In the genomic region with DNA sequence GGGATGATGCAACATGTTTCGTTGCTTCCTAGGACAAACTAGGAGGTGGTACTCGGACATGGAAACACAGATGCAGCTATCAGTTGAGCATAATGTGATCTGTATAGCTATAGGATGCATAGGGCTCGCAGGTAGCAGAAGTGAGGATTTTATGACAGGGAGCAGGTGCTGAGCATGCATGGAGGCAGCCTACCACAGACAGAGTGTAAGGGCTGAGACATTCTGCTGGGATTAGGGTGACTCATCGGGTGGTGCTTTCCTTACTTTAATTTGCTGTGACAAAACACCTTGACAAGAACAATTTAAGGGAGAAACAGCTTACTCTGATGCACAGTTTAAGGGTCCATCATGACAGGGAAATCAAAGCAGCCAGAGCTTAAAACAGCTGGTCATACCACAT, we compare ENCODE assay signal across 23 mouse cellular contexts.
DNase-seq lines count a peak whose midpoint lies in the region; ATAC-seq lines count a peak whose summit lies in the region.
"Had no signal": no experiment of that assay in that cellular context is flagged by ENCODE, and none has a peak within 500 bp of the region (broad histone marks: within the 10 kb centered on the region; RNA-seq: fewer than 3 reads in every experiment).

No protein-coding gene starts in this region.

- H3K27me3 ChIP-seq in embryonic facial prominence, embryonic 14.5 days (replicated peaks; ENCODE audit: control insufficient read depth, insufficient read depth, low read length), result no peaks in the 10 kb centered on the region; the same call in 1 of the 2 replicates
- H3K27me3 ChIP-seq in embryonic facial prominence, embryonic 10.5 days (replicated peaks; ENCODE audit: low read depth, poor library complexity, severe bottlenecking), result no peaks in the 10 kb centered on the region
- no peaks in the 10 kb centered on the region for H3K27me3 ChIP-seq in forebrain, embryonic 14.5 days (replicated peaks; ENCODE audit: control insufficient read depth, insufficient read depth, low read length)
- H3K27me3 ChIP-seq: CH12.LX had no signal

- H3K9me3 ChIP-seq in embryonic facial prominence, embryonic 14.5 days (ENCODE audit: control insufficient read depth, low read length), result no peaks in the 10 kb centered on the region
- no peaks in the 10 kb centered on the region for H3K9me3 ChIP-seq in embryonic facial prominence, embryonic 10.5 days
- 0 out of 2 replicates have a peak, but pooled peaks cover 3% of the 10 kb centered on the region for H3K9me3 ChIP-seq in forebrain, embryonic 14.5 days (replicated peaks; ENCODE audit: control insufficient read depth, low read length)
- H3K9me3 ChIP-seq: G1E had no signal

- DNase-seq in embryonic facial prominence, embryonic 14.5 days (ENCODE audit: low spot score), result no peak
- no peak for DNase-seq in embryonic facial prominence, embryonic 10.5 days (ENCODE audit: low spot score)
- DNase-seq in frontal cortex, postnatal 10 days (ENCODE audit: low spot score in 2 of 2), result no peak
- DNase-seq in right cerebral cortex, adult 18-20 months, result peak; percentile 24
- DNase-seq in right cerebral cortex, postnatal 25 days, result no peak
- peak; percentile 62 for DNase-seq in brain, adult 2 months (ENCODE audit: low read depth, low spot score)
- DNase-seq in forebrain, embryonic 14.5 days (ENCODE audit: low spot score), result no peak
- DNase-seq: adrenal gland, adult 2 months; adrenal gland, adult 8-10 months; adrenal gland, postnatal 10 days; adrenal gland, postnatal 14 days; adrenal gland, postnatal 25 days; adrenal gland, postnatal 36 days; B cell, adult 2 months; cerebellum, adult 11 months; cerebellum, adult 11-12 months; cerebellum, adult 18-20 months had no signal

- ATAC-seq in embryonic facial prominence, embryonic 14.5 days (ENCODE audit: low read depth), result peak; percentile 30; the same call in 1 of the 2 replicates
- ATAC-seq in frontal cortex, adult (ENCODE audit: low TSS enrichment), result peak; percentile 70; the same call in 1 of the 2 replicates
- ATAC-seq in forebrain, embryonic 14.5 days, result no peak
- ATAC-seq: activated CD4-positive, CD25-positive, alpha-beta regulatory T cell, adult 4 months; CD4-positive, CD25-positive, alpha-beta regulatory T cell, adult 4 months; Patski had no signal

- H3K27ac ChIP-seq in embryonic facial prominence, embryonic 14.5 days (replicated peaks; ENCODE audit: low read depth, low read length), result no peak overlapping the region
- H3K27ac ChIP-seq in embryonic facial prominence, embryonic 10.5 days (replicated peaks), result no peak overlapping the region
- H3K27ac ChIP-seq in forebrain, embryonic 14.5 days (ENCODE audit: low read depth, low read length), result no peak overlapping the region

- H3K4me3 ChIP-seq in embryonic facial prominence, embryonic 14.5 days (ENCODE audit: low read depth, low read length), result no peak overlapping the region
- H3K4me3 ChIP-seq in embryonic facial prominence, embryonic 10.5 days, result no peak overlapping the region
- no peak overlapping the region for H3K4me3 ChIP-seq in forebrain, embryonic 14.5 days (ENCODE audit: low read depth, low read length)

- no peaks in the 10 kb centered on the region for H3K36me3 ChIP-seq in embryonic facial prominence, embryonic 14.5 days (ENCODE audit: control insufficient read depth, insufficient read depth, low read length)
- no peaks in the 10 kb centered on the region for H3K36me3 ChIP-seq in embryonic facial prominence, embryonic 10.5 days (replicated peaks)
- no peaks in the 10 kb centered on the region for H3K36me3 ChIP-seq in forebrain, embryonic 14.5 days (ENCODE audit: control insufficient read depth, insufficient read depth, low read length)
- H3K36me3 ChIP-seq: G1E had no signal

- no peak overlapping the region for H3K4me2 ChIP-seq in embryonic facial prominence, embryonic 14.5 days (ENCODE audit: low read depth, low read length)
- H3K4me2 ChIP-seq in forebrain, embryonic 14.5 days (ENCODE audit: low read length), result no peak overlapping the region

- no peaks in the 10 kb centered on the region for H3K4me1 ChIP-seq in embryonic facial prominence, embryonic 14.5 days (ENCODE audit: control insufficient read depth, insufficient read depth, low read length)
- no peaks in the 10 kb centered on the region for H3K4me1 ChIP-seq in embryonic facial prominence, embryonic 10.5 days
- H3K4me1 ChIP-seq in forebrain, embryonic 14.5 days (ENCODE audit: control insufficient read depth, insufficient read depth, low read length), result no peaks in the 10 kb centered on the region

- no peak overlapping the region for H3K9ac ChIP-seq in embryonic facial prominence, embryonic 14.5 days (ENCODE audit: low read depth, low read length)
- no peak overlapping the region for H3K9ac ChIP-seq in forebrain, embryonic 14.5 days (ENCODE audit: low read length)

- 73% methylated on average over 4 of the region's 4 CpGs for WGBS in embryonic facial prominence, embryonic 14.5 days
- 83% methylated on average over 4 of the region's 4 CpGs for WGBS in embryonic facial prominence, embryonic 10.5 days
- 83% methylated on average over 4 of the region's 4 CpGs for WGBS in forebrain, embryonic 14.5 days

Comparison
In these comparisons a context has a peak if more than half of its experiments do, and no peak if none do; other contexts are left out.
1. DNase-seq: peak in right cerebral cortex, adult 18-20 months (single experiment) and brain, adult 2 months (single experiment); none in embryonic facial prominence, embryonic 14.5 days (single experiment), embryonic facial prominence, embryonic 10.5 days (single experiment), frontal cortex, postnatal 10 days (0 of 2), right cerebral cortex, postnatal 25 days (single experiment) and forebrain, embryonic 14.5 days (single experiment).